Mouse (Mus musculus) lung, postnatal 4 days (tissue): ENCODE data around the gene Cfap46.
"Not testable (repeated sequence)": the region's sequence is repeated elsewhere in the genome, so short reads cannot be mapped to it uniquely, and the experiment has no call there.

Experiments
- DNase-seq, 2 experiments: peaks; one replicate each; pipeline ENCODE4 v3.0.0; 2021

Gene Cfap46

DNA sequence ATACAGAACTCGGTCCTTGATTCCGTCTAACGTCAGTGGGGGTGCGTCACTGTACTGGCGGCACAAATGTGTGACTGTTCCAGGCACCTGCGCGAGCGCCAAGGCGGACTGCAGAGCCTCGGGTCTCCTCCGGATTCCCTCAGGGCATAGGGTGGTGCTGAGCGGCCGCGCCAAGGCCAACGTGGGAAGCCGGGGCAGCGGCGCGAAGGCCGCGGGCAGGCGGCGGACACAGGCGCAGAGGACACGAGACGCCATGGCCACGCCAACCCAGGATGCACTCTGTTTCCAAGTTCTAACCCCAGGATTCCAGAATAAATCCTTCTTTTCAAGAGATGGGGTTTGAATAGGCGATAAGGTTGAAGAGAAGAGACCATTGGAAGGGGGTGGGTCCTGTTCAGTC lies 23.7 kb downstream of the Cfap46 start:
- DNase-seq, result not testable (repeated sequence)

DNA sequence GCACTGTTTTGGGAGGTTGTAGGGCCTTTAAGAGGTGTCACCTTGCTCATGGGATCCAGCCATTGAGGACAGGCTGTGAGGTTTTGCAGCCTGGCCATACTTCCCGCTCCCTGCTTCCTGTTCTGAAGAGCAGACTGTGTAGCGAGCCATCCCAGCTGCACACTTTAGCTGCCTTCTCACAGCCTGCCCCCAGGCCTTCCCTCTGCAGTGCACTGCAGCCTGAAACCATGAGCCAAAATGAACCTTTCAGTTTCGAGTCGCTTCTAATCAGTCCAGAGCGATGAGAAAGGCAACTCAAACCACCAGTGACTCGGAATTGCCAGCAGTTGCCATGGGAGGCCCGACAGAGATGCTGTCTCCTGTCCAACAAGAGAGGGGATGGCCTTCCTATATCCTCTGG lies 33.9 kb downstream of the Cfap46 start:
- no peak for DNase-seq

DNA sequence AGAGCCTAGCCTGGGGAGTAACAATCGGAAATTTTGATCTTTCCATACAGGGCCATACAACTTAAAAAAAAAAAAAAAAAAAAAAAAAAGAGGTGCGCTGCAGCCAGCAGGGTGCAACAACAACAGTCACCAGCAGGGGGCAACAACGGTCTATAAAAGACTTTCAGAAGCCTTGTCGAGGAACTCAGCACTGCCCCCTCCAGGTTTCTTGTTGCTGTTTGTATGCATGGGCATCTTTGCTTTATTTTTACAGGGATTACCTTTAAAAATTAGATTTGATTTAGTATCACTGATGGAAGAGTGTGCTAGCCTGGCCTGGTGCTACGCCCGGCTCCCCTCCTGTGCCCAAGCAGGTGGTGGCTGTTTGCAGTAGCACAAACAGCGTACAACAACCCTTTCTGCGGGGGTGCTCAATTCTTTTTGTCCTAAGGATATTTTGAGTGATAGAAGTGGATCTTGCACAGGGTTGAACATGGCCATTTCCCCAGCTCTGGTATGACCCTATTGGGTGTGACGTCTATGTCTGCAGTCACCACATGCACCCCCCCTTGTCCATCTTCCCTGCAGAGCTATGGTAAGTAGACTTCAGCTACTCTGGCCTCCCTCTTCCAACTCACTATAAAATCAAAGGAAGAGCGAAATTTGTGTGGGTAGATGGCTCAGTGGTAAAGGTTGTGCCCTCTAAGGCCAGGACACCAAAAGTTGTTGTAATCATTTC lies 35.4 kb downstream of the Cfap46 start:
- DNase-seq, result peak; percentile 82 to 92

DNA sequence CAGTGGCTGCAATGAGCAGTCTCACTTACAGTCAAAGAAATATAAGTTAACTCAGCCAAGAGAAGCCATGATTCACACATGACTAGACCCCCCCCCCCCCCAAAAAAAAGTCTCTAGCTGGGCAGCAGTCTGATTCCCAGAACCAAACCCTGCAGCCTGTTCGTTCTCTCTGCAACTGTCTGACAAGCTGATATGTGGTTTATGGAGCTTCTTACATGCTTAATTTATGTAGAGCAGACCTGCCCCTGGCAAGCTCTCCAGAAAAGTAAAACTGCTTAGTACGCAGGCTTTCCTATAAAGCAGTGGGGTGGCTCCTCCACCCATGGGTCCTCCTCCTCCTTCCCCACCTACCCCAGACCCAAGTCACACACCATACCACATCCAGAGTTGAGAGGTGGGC lies 50.2 kb downstream of the Cfap46 start:
- DNase-seq, result no peak

DNA sequence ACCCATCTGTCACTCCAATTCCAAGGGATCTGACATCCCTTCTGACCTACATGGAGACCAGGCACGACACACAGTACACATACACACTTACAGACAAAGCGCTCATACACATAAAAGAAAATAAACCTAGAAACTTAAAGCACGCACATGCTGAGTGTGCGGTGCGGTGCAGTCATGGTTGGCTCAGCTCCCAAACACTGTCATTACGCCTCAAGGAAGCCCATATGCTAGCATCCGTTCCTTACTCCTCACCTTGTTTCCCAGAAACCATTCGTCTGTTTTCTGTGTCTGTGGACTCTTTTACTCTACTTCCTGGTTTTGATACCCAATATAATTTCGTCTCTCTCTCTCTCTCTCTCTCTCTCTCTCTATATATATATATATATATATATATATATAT lies 58.5 kb downstream of the Cfap46 start:
- no peak for DNase-seq

DNA sequence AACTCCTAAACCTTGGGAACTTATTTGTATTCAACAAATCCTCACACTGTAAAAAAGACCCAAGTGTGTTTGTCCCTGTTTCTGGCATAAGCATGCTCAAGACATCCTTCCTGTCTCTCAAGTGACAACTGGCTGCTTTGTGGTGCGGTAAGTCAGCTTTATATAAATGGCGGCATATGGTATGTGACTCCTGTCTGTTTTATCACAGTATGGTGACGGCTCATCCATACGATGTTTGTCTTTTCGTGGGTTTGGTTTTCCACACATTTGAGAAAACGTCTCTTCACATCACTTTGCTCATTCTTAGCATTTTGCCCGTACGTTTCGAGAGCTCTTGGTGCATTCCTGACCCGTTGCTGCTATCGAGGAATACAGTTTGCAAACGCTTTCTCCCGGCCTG lies 61.0 kb downstream of the Cfap46 start:
- DNase-seq, result no peak

DNA sequence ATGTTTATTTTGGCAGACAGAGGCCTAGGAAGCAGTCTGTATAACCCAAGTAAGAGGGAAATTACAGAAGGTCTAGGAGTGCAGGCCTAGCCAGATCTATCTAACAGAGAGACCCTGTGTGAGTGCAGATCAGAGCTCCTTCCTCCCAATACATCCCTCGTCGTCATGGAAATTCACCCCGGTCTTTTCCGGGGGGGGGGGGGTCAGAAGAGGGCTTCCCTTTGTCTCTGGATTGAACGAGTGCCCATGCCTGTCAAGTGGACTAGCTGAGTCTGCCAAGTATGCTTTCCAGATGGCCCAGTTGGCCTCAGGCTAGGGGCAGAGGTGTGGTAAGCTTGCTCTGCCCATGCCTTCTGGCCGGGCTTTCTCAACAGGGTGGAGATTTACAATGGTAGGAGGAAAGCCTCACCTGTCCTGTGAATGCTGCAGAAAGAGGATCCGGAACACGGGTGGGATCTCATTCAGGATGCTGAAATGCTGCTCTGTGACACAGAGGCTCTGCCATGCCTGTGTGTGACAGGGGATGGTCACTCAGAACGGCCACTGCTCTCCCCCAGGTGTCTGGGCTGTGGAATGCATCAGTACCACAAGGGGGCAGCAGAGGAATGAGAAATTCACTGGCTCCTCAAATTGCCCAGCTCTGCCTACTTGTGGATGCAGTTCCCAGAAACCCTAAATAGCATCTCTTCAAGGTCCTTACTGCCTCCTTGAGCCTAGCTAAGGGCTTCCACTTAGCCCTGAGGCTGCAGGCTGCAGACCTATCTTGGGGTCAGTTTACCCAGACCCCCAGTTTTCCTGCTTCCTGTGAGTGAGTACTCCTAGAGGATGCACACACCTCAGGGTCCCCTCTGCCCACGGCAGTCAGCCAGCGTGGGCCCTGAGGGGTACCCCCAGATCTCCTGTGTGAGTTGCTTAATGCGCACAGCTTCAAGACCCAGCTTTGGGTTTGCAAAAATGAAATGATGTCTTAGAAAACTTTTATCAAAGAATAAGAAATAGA lies 67.5 kb downstream of the Cfap46 start:
- peak in 1 of 2 experiments; percentile 63 for DNase-seq

DNA sequence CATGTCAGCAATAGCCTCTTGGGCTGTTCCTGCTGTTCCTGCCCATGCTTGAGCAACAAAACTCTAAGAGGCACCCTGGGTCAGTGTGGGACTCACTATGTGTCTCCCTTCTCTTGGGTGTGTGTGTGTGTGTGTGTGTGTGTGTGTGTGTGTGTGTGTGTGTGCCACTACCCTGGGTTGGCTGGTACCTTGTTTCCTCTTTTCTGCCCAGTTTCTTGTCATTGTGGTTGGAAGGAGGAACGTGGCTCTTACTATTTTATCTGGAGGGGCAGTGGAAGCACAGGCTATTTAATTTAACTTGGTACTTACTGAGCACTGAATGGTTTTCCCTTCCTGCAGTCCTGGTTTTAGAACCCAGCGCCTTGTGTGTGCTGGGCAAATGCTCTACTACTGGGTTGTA lies 73.3 kb downstream of the Cfap46 start:
- DNase-seq, result no peak

DNA sequence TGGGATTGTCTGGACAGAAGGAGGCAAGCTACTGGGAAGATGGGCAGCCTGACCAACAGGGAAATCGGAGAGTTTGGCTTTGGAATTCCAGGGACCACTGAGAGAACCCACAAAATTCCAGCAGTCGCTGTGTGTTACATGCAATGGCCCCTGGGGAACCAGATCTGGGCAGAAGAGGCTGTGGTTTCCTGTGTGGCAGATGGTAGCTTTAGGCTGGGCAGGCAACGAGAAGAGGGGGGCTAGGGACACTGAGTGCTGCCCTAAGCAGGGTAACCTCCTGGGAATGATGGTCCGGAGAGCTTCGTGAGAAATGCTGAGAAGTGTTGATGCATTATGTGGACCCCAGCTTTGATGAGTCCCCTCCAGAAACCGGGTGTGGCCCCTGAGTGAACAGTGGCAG lies 87.8 kb downstream of the Cfap46 start:
- DNase-seq, result no peak

DNA sequence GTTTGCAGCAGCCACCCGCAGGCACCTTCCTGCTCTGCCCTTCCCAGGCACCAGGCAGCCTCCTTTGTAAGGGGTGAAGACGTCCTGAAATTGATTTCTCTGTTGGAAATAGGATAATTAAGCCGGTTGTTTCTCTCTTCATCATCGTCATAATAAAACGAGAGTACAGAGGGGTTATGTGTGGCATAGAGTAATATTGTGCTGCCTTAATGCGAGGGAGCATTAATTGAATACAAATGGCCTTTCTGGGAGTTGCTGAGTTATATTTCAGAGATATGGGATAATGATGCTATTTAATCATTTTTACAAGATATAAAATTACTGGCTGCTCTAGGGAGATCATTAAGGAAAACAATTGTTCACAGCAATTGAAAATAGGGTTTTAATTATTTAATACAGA lies 88.3 kb downstream of the Cfap46 start:
- DNase-seq, result no peak

DNA sequence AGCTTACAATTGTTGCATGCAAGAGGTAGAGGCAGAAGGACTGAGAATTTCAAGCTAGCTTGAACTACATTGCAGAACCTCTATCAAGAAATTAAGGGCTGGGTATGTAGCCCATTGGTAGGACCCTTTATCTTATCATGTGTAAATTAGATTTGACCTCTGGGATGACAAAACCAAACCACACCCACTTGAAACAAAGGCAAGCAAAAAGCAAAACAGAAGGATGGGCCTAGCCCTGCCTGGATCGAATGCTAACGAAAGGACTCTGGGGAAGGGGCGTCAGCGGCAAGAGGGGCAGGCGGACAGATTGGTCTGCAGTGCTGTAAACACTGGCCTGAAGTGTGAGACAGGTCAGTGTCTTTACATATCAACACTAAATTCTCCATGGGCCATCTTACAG lies 92.3 kb downstream of the Cfap46 start:
- DNase-seq, result no peak

DNA sequence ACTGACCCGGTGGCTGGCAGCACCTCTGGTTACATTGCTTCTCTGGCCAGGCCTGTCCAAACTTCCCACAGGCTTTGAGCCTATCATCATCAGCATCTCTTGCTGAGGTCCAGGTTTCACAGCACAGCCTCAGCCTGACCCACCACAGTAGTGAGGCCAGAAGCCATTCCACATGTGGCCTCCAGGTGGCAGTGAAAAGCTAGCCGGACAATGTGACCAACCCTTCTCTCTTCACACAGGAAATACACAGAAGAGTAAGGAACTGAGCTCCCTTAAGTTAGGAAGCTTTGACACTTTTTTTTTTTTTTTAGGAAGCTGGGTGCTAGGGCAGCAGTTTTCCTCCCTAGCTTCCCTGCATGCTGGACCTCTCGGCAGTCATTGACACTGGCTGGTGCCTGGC lies 93.3 kb downstream of the Cfap46 start:
- DNase-seq, result peak in 1 of 2 experiments; percentile 52

DNA sequence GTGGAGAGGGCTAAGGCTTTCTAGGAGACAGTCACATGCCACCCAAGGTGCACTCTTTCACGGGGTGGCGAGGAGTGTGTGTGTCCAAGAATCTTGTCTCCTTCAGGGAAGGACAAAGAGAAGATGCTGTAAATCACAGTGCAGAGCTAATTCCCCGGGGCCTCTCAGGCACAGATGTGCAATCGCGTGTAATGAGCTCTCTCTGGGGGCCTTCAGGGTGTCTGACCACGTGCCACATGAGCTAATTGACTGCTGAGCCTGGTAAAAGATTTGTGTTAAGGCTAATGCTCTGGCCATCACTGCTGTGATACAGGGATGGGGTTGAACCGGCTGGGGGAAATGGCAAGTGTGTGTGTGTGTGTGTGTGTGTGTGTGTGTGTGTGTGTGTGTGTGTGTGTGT lies 95.7 kb downstream of the Cfap46 start:
- no peak for DNase-seq

DNA sequence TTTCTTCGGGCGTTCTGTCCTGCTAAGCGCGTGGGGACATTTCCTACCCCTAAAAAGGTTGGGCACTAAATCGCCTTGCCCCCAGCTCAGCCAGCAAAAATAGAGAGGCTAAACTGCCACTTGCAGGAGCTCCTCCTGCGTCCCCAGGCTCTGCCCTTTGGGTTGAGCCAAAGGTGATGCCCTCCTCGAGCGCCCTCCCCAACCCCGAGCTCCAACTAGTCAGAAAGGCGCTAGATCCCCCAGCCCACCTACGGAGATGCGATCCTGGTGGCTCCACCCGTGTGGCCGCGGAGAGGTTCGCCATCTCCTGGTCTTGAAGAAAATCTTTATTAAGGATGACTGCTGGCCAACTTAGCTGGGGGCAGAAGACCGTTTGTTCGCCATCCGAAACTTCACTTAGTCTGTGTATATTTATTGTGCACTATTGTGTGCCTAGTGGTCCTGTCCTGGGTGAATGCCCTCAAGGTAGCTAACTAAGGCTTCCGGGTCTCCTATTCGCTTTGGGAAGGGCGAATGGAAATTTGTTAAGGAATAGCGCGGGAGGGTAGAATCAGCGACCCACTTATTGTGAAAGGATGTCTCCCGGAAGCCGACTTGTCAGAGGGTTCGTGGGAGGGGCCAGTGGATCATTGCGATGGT lies 98.3 kb downstream of the Cfap46 start:
- no peak for DNase-seq

DNA sequence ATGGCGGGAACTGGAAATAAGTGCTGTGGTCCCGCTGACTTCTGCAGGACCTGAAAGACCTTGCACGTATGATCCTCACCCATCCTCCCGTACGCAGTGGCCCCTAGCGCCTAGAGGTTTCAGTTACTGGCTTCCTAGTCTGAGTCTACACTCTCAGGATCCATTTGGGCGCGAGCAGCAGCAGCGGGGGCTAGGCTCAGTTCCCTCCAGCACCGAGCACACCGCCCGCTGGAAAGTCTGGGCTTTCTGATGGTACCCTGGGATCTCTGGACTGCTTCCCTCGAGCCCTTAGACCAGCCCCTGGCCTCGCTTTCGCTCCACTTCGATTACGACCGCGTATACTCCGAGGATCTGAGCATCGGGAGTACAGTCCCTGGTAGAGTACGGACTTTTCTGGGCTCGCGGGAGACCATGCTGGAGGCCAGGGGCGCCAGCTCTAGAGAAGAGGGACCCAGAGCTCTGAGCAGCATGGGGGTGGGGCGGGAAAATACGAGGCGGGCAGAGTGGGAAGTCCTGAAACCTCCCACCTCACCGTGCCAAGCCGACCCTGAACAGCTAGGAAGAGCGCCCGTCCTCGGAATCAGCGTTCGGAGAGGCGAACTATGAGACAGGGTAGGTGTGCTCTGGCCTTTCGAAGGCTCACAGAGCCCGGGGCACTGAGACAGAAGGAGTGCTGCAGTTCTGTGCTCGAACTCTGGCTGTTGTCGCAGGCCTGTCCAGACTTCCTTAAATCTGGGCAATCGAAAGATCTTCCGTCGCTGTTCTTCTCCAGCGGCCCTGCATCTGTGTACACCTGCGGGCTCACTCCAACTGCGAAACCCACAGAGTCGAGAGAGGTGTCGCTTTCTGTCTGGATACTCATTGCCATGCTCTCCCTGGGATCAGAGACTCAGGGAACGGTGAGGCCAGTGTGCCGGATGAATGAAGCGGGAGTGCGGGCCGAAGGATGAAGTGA lies 99.1 kb downstream of the Cfap46 start:
- DNase-seq, result peak in 1 of 2 experiments; percentile 19

DNA sequence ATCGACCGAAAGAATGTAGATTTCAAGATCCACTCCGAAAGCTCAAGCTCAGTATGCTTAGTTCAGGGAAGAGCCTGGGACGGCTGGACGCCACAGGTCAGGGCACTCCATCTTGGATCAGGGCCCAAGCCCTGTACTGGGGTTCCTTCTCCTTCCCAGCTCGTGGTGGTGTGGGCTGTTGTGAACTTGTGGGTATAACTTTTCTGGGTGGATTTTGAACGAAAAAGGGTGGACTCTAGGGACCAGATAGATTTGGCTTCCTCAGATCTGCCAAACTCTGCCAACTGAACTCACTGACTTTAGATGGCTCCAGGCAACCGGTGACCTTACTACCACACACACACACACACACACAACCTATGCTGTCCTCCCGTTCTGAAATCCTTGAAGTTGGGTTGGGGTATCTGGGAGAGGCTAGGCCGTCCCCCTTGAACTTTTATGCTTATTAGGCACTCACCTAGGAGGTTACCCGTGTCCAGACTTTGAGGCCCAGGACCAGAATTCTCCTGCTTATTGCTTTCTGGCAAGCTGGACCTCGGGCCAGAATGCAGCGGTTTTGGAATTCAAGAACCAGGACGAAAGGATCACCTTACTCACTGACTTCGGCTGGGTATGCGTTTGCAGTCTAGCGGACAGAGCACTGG lies 100.4 kb downstream of the Cfap46 start:
- no peak for DNase-seq

DNA sequence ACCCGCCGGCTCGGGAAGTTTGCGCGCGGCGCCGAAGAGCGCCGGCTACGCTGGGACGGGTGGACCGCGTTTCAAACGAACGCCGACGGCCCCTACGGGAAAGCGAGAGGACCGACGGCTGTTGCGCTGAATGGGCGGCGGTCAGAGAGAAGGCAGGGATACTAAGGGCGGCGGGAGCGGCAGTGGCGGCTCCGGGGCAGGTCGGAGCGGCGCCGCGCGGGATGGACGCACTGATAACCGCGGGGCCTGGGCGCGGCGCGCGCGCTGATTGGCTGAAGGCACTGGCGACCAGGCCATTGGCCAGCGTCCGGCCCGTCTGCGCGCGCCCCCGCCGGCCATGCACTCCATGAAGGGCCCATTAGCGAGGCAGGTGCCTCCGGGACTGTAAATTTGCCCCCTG lies 101.0 kb downstream of the Cfap46 start, which contains the start of gene Nkx6-2:
Nkx6-2 (minus strand) TSS at position 203 of the 400 bp plus-strand sequence.
- peak; percentile 43 to 69 for DNase-seq

DNA sequence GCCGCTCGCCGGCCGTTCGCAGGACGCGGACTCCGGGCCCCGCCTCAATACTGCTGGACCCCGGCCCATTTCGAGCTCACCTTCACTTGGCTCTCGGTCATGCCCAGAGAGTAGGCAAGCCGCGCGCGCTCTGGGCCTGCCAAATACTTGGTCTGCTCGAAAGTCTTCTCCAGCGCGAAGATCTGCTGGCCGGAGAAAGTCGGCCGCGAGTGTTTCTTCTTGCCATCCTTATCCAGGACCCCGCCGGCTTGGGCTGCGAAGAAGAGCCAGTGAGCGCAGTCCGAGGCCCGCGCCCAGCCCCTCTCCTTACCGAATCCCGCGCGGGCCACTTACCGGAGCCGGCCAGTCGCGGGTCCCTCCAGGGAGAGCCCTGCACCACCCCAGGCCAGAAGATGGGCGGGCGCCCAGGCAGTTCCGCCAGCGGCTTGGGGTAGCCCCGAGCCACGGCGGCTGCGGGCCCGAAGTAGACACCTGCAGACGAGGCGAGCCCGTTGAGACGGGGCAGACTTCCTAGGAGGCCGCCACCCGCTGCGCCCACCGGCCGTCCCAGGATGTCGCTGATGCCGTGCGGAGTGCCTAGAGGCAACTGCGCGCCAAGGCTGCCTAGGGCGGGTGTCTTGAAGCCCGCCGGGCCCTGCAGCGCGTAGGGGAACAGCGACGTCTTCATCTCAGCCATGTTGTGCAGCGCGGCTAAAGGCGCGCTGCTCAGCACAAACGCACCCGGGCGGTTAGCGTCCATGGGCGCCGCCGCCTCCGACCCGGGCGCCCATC lies 101.6 kb downstream of the Cfap46 start:
- DNase-seq, result peak; percentile 19 to 50

DNA sequence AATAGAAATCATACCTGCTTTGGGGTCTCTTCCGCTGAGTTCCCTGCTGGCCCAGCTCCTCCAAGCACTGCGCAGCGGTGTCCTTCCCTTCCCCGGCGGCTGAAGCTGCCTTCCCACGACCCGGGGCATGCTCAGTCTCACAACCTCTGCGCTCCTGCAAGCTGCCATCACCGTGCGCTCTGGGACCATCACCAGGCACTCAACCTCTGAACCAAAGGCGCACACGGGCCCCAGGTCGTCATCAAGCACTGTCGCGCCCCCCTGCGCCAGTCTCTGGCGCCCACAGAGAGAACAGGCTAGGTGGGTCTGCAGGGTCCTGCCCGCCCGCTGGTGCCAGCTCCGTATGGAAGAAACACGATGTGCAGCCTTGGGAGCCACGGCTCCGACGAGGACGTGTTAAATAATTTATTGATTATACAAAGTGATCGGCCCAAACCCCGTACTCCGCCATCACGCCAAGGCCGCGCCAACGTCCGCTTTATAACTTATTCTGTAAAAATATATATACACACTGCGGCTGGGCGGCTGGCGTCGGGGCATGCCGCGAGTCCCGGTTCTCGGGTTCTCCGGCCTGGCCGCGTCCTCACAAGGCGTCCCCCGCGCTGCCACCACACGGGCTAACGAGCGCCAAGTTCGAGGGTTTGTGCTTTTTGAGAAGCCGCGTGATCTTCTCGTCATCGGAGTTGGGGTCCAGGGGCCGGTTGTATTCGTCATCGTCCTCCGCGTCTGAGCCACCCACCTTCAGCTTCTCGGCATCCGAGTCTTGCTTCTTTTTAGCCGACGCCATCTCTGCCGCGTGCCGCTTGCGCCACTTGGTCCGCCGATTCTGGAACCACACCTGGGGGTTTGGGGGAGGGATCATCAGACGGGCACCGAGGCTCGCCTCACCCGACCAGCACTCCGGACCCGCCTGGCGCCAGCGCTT lies 102.5 kb downstream of the Cfap46 start:
- no peak for DNase-seq
